Mouse (Mus musculus) left cerebral cortex, postnatal 10 days (tissue): ENCODE results near the gene Dlg2. TPM values are rescaled to one million over a fixed set of nuclear protein-coding genes. Genes with fewer than 3 reads are reported as not detected.

Source experiments
- DNase-seq, 2 experiments: peaks; one replicate each; pipeline ENCODE4 v3.0.0; 2021 to 2022; ENCODE audit warnings: low spot score in 2 of 2, mixed read lengths in 1 of 2; ENCODE audit errors: extremely low spot score in 1 of 2
- intact Hi-C: fragments of 180-260 bp; cut with DNase I; formaldehyde crosslinking; loops from one replicate; pipeline ENCODE4 v1.15.1; 2025
- total RNA-seq, 2 experiments: library from RNA; stranded (reverse); gene quantifications; 2 replicates each; pipeline ENCODE4 v1.2.3; 2021

Gene Dlg2
- total RNA-seq, 2 experiments from 2014 or later, result 426 to 445 TPM

- DNase-seq, result no peak
- intact Hi-C loops, result no loop called here
Observed at GRCm38 (mm10) chr7:92034256-92034655, 1557.8 kb downstream of the Dlg2 start.

GRCm38 (mm10) chr7:92040187-92040586, 1563.7 kb downstream of the Dlg2 start:
- intact Hi-C loops, result no loop called here
- no peak for DNase-seq

GRCm38 (mm10) chr7:92040785-92041411, 1564.4 kb downstream of the Dlg2 start:
- no peak for DNase-seq
- intact Hi-C loops, result no loop called here

DNA sequence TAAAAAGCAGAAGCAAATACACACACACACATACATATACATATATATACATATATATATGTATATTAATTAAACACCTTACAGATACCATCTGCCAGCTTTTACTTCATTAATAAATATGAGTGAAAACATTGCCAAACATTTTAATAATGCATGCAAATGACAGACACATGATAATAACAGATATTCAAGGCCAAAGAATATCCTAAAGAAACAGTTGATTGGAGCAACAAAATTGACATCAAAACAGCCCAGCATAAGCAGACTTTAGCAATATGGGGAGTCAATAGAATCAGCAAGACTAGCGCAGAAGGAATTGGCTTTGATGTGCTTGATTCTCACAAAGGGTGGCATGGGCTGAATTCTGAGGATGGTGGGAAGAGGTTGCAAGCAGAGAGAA, 1568.5 kb downstream of the Dlg2 start:
- DNase-seq, result no peak
- intact Hi-C loops, result no loop called here

DNA sequence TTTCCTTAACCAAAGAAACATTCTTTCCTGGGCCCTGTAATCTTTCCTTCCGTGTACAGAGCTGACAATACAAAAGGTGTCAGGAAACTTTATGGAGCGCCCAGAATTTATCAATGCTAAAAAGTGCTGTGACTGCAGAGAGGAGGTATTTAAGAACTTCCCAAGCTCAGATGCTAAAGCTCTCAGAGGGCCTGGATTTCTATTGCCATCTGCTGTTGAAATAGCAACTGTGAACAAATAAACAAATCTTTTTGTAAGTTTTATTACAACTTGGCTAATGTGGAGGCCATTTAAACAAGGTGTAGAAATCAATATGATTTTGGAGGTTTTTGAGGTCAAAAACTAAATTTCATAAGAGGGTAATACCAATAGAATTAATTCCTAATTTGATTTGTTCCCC, 1570.8 kb downstream of the Dlg2 start:
- intact Hi-C loops, result no loop called here
- no peak for DNase-seq

DNA sequence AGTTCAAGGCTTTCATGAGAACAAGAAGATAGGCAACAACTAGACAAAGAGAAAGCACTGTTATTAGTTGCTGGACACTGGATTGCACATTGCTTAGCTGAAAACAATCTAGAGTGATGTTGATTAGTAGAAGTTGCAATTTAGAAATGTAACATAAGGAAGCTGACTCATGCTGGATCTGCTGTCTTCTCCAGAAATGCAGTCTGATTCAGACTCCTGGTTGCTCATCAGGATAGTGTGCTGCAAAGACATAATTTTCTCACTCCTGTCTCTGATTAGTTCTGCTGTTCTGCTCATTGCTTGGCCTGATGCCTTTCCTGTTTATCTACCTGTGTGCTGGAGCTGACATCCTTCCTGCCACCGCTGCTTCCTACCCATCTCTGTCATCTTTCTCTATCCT, 1572.4 kb downstream of the Dlg2 start:
- DNase-seq, result no peak
- intact Hi-C loops, result no loop called here

- DNase-seq, result no peak
- intact Hi-C loops, result no loop called here
Observed at GRCm38 (mm10) chr7:92066851-92067250, 1590.4 kb downstream of the Dlg2 start.

GRCm38 (mm10) chr7:92087429-92087828, 1611.0 kb downstream of the Dlg2 start:
- no peak for DNase-seq
- intact Hi-C loops, result no loop called here

GRCm38 (mm10) chr7:92093860-92094259, 1617.4 kb downstream of the Dlg2 start:
- peak in 1 of 2 experiments; percentile 66 for DNase-seq
- intact Hi-C loops, result loop anchor here (5.0 kb wide), 1 partner anchor 637 kb away; no protein-coding TSS in a partner anchor

DNA sequence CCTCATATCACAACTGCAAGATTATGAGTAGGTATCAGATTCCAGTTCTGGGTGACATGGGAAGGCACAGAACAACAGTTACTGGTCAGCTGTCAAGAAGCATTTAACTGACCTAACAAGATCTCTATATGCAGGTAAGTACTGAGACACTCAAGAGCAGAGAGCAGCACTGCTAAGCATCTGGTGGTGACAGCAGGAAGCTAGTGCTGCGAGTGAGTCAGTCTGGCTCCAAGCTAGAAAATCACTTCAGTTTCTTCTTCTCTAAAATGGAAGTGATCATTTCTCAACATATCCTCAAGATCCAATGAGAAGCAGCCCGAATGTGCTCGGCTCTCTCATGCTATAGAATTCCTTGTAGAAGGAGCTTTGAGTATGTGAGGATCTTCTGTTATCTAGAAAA, 1618.7 kb downstream of the Dlg2 start:
- DNase-seq, result no peak
- intact Hi-C loops, result no loop called here

- intact Hi-C loops, result loop anchor here (10.0 kb wide), 1 partner anchor 864 kb away; no protein-coding TSS in a partner anchor
- no peak for DNase-seq
Observed at GRCm38 (mm10) chr7:92100847-92101246, 1624.4 kb downstream of the Dlg2 start.

- DNase-seq, result peak; percentile 30 to 68
- intact Hi-C loops, result loop anchor here (10.0 kb wide), 1 partner anchor 862 kb away; no protein-coding TSS in a partner anchor
Observed at GRCm38 (mm10) chr7:92102892-92103543, 1626.5 kb downstream of the Dlg2 start.

GRCm38 (mm10) chr7:92105477-92105876, 1629.0 kb downstream of the Dlg2 start:
- intact Hi-C loops, result loop anchor here (2.0 to 10.0 kb wide), 3 partner anchors 217 to 859 kb away; no protein-coding TSS in a partner anchor
- DNase-seq, result no peak

GRCm38 (mm10) chr7:92105956-92106355, 1629.5 kb downstream of the Dlg2 start:
- intact Hi-C loops, result loop anchor here (2.0 to 10.0 kb wide), 3 partner anchors 216 to 859 kb away; no protein-coding TSS in a partner anchor
- DNase-seq, result no peak

DNA sequence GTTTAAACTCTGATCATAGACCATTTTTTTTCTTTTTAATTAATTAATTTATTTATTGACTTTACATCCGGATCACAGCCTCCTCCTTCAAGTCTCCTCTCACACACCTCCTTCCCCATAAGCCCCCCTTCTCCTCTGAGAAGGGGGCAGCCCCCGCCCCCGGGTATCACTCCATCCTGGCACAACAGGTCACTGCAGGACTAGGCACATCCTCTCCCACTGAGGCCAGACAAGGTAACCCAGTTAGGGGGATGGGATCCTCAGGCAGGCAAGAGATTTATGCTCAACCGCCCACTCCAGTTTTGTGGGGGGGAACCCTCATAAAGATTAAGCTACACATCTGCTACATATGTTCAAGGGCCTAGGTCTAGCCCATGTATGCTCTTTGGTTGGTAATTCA, 1636.6 kb downstream of the Dlg2 start:
- DNase-seq, result no peak
- intact Hi-C loops, result no loop called here

- DNase-seq, result no peak
- intact Hi-C loops, result no loop called here
Observed at GRCm38 (mm10) chr7:92115237-92115871, 1638.9 kb downstream of the Dlg2 start.

DNA sequence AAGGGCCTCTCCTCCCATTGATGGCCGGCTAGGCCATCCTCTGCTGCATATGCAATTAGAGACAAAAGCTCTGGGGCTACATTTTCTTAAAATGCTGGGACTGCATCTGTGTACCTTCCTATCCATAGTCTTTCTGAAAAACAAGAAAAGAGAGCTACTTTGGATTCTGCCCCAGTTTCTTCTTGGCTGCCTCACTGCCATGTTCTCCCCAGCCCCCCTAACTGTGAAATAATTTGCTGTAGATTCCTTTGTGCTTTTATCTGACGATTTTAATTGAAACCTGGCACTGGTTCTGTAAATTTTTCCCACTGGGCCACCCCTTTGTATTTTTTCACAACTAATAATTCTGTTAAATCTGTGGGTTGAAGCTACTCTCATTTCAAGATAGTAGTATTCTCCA, 1646.8 kb downstream of the Dlg2 start:
- DNase-seq, result no peak
- intact Hi-C loops, result no loop called here

DNA sequence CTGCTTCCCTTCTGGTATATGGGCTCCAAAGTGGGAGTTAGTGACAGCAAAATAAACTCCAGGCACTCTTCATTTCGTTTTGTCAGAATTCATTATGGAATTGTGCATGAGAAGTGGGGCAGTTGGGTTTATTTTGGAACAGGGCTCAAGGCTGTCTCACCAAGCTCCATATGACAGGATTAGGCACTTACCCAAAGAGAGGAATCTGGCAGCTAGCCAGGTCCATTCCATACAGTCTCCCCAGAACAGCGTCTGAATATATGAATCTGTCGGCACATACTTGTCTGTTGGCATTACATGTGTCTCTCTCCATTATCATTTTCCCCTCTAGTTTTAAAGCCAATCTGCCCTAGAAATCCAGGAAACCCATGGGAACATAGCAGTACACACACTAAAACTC, 1649.4 kb downstream of the Dlg2 start:
- DNase-seq, result peak; percentile 65 to 69
- intact Hi-C loops, result no loop called here

- no peak for DNase-seq
- intact Hi-C loops, result no loop called here
Observed at GRCm38 (mm10) chr7:92134301-92134700, 1657.8 kb downstream of the Dlg2 start.

- DNase-seq, result no peak
- intact Hi-C loops, result no loop called here
Observed at GRCm38 (mm10) chr7:92135624-92136023, 1659.2 kb downstream of the Dlg2 start.
